Mouse (Mus musculus) MEL (cell line): ENCODE measurements at regions not wholly inside any gene's neighbourhood (a gene's known extent, or its start where the extent isn't known, plus 50 kb on each side); places are given as distances from the start of the nearest gene placed in this dataset.

Experiments
- CTCF ChIP-seq, 3 experiments: IDR thresholded peaks in 2 of 3; conservative IDR thresholded peaks in 1 of 3; 2 replicates each; pipeline ENCODE4 v1.5.1; 2011 to 2012; ENCODE audit warnings: low read length in 3 of 3, low read depth in 2 of 3, mild to moderate bottlenecking in 2 of 3, improper control_type of control experiment in 1 of 3, inconsistent platforms in 1 of 3, mixed read lengths in 1 of 3, moderate library complexity in 1 of 3; ENCODE audit not compliant: control insufficient read depth in 1 of 3, insufficient read depth in 1 of 3, poor library complexity in 1 of 3, severe bottlenecking in 1 of 3
- ELF1 ChIP-seq: IDR thresholded peaks from 2 replicates; pipeline ENCODE4 v1.6.1; 2014; ENCODE audit warnings: low read depth, mild to moderate bottlenecking, inconsistent platforms, low read length, improper control_type of control experiment, moderate library complexity
- POLR2AphosphoS5 ChIP-seq: IDR thresholded peaks from 2 replicates; pipeline ENCODE4 v1.6.1; 2012; ENCODE audit warnings: low read depth, borderline replicate concordance, mild to moderate bottlenecking, inconsistent platforms, low read length, moderate library complexity, mixed read lengths
- USF2 ChIP-seq, 2 experiments: IDR thresholded peaks; 2 replicates each; pipeline ENCODE4 v1.6.1; 2011 to 2012; ENCODE audit warnings: improper control_type of control experiment in 2 of 2, low read length in 2 of 2, borderline replicate concordance in 1 of 2, inconsistent platforms in 1 of 2, low read depth in 1 of 2, mild to moderate bottlenecking in 1 of 2; ENCODE audit not compliant: insufficient read depth in 1 of 2

DNA sequence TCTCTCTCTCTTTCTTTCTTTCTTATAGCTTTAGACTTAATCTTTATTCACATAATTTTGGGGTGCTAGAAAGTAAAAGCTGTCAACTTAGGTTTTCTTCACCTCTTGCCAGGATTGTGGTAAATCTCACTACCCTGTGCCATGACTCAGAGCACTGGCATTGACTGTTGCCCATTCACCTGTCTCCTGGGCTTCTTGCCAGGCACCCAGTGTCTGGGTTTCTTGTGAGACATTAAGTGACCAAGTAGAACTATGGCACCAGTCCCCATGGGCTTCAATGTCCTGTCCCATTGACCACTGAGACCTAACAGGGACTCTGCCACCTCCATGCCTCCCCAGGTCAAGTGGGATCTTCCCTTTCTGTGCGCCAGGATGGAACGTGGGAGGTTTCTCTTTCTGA lies 69.2 kb upstream of the Gadd45a start:
- no peak for TF ChIP-seq CTCF (IDR thresholded peaks at IDR 0.05 in 2 of 3, conservative IDR thresholded peaks at IDR 0.05 in 1 of 3; ENCODE audit: control insufficient read depth in 1 of 3, insufficient read depth in 1 of 3, low read depth in 2 of 3, low read length in 3 of 3, poor library complexity in 1 of 3, severe bottlenecking in 1 of 3)
- TF ChIP-seq ELF1: no peak
- no peak for TF ChIP-seq POLR2AphosphoS5
- no peak for TF ChIP-seq USF2 (IDR thresholded peaks at IDR 0.05; ENCODE audit: borderline replicate concordance in 1 of 2, insufficient read depth in 1 of 2, low read depth in 1 of 2, low read length in 2 of 2)
